Comparison of ENCODE assay signal across 22 mouse cellular contexts in genomic region chr7:141093950-141094349, GRCm38 (mm10). TPM values are rescaled to one million over a fixed set of nuclear protein-coding genes. Genes with fewer than 3 reads are reported as not detected.
DNase-seq lines count a peak whose midpoint lies in the region; ATAC-seq and TF ChIP-seq lines count a peak whose summit lies in the region.
"Had no signal": no experiment of that assay in that cellular context is flagged by ENCODE, and none has a peak within 500 bp of the region (broad histone marks: within the 10 kb centered on the region; RNA-seq: fewer than 3 reads in every experiment).

No protein-coding gene starts in this region.

- peak; percentile 70 for ATAC-seq in kidney, postnatal 0 days (replicated peaks; ENCODE audit: low FRiP score, low read depth)
- ATAC-seq in liver, postnatal 0 days: 0 out of 2 replicates have a peak, but pooled peaks have one; percentile 35
- ATAC-seq in intestine, embryonic 15.5 days: no peak
- no peak for ATAC-seq in activated CD4-positive, CD25-positive, alpha-beta regulatory T cell, adult 4 months
- ATAC-seq: forebrain, postnatal 0 days; intestine, embryonic 16.5 days had no signal

- peak overlapping the region; percentile 78 for H3K27ac ChIP-seq in kidney, postnatal 0 days
- H3K27ac ChIP-seq in liver, adult 2 months (replicated peaks; ENCODE audit: insufficient read depth, low read depth, low read length): peak overlapping the region; percentile 76
- H3K27ac ChIP-seq in liver, postnatal 0 days (ENCODE audit: low read depth): peak overlapping the region; percentile 84
- H3K27ac ChIP-seq in intestine, embryonic 15.5 days: no peak overlapping the region
- H3K27ac ChIP-seq: forebrain, embryonic 10.5 days; heart, embryonic 13.5 days; hindbrain, embryonic 13.5 days; limb, embryonic 13.5 days had no signal

- TF ChIP-seq EP300 in liver, postnatal 0 days (IDR thresholded peaks at IDR 0.05; ENCODE audit: low read depth): no peak

- H3K4me3 ChIP-seq in kidney, postnatal 0 days (replicated peaks; ENCODE audit: low read depth, low read length): no peak overlapping the region
- peak overlapping the region; percentile 3; the same call in 1 of the 2 replicates for H3K4me3 ChIP-seq in liver, adult 2 months (ENCODE audit: insufficient read depth, low read depth, low read length)
- H3K4me3 ChIP-seq in liver, postnatal 0 days (ENCODE audit: low read depth, low read length): no peak overlapping the region
- H3K4me3 ChIP-seq in intestine, embryonic 15.5 days (replicated peaks): no peak overlapping the region
- H3K4me3 ChIP-seq: forebrain, embryonic 10.5 days; heart, embryonic 13.5 days; hindbrain, embryonic 13.5 days; limb, embryonic 13.5 days had no signal

- no peak for TF ChIP-seq POLR2A in liver, adult 2 months (IDR thresholded peaks at IDR 0.05; ENCODE audit: extremely low read depth, insufficient read depth, low read length)

- H3K79me2 ChIP-seq in liver, adult 2 months (ENCODE audit: control insufficient read depth, insufficient read depth, low read length): no peaks in the 10 kb centered on the region

- peaks cover 16% of the 10 kb centered on the region for H3K4me1 ChIP-seq in kidney, postnatal 0 days (replicated peaks; ENCODE audit: insufficient read depth, low read length)
- H3K4me1 ChIP-seq in liver, adult 2 months (ENCODE audit: control insufficient read depth, insufficient read depth, low read length): peaks cover 16% of the 10 kb centered on the region
- H3K4me1 ChIP-seq in liver, postnatal 0 days (ENCODE audit: insufficient read depth): peaks cover 39% of the 10 kb centered on the region
- peaks cover 36% of the 10 kb centered on the region for H3K4me1 ChIP-seq in intestine, embryonic 15.5 days (replicated peaks)

- H3K36me3 ChIP-seq in kidney, postnatal 0 days (ENCODE audit: insufficient read depth, low read length): no peaks in the 10 kb centered on the region
- H3K36me3 ChIP-seq in liver, adult 2 months (ENCODE audit: control insufficient read depth, insufficient read depth, low read length): no peaks in the 10 kb centered on the region
- H3K36me3 ChIP-seq in liver, postnatal 0 days (replicated peaks; ENCODE audit: insufficient read depth, low read length): peaks cover 6% of the 10 kb centered on the region; the same call in 1 of the 2 replicates
- H3K36me3 ChIP-seq in intestine, embryonic 15.5 days: no peaks in the 10 kb centered on the region
- H3K36me3 ChIP-seq: forebrain, embryonic 10.5 days; heart, embryonic 13.5 days; hindbrain, embryonic 13.5 days; limb, embryonic 13.5 days had no signal

- DNase-seq in kidney, adult 18-20 months: peak; percentile 81
- peak; percentile 54 for DNase-seq in kidney, postnatal 0 days (ENCODE audit: low spot score)
- DNase-seq in liver, adult 2 months (ENCODE audit: extremely low read depth, low read depth, low spot score): peak; percentile 70
- no peak for DNase-seq in liver, postnatal 0 days
- no peak for DNase-seq in right cerebral cortex, postnatal 14 days
- DNase-seq: cerebellum, adult 18-20 months; cerebellum, postnatal 36 days; forebrain, postnatal 0 days; heart, adult 11 months; thymus, postnatal 14 days had no signal

- no peaks in the 10 kb centered on the region for H3K9me3 ChIP-seq in kidney, postnatal 0 days (replicated peaks; ENCODE audit: low read length)
- H3K9me3 ChIP-seq in liver, postnatal 0 days (ENCODE audit: low read length): no peaks in the 10 kb centered on the region
- H3K9me3 ChIP-seq in intestine, embryonic 15.5 days: no peaks in the 10 kb centered on the region
- H3K9me3 ChIP-seq: forebrain, embryonic 10.5 days; G1E; heart, embryonic 13.5 days; hindbrain, embryonic 13.5 days; limb, embryonic 13.5 days had no signal

- no peaks in the 10 kb centered on the region for H3K27me3 ChIP-seq in kidney, postnatal 0 days (ENCODE audit: insufficient read depth, low read length)
- no peaks in the 10 kb centered on the region for H3K27me3 ChIP-seq in liver, adult 2 months (ENCODE audit: control insufficient read depth, insufficient read depth, low read length)
- H3K27me3 ChIP-seq in liver, postnatal 0 days (ENCODE audit: insufficient read depth, low read length): peaks cover 5% of the 10 kb centered on the region; the same call in 1 of the 2 replicates
- 0 out of 2 replicates have a peak, but pooled peaks cover 3% of the 10 kb centered on the region for H3K27me3 ChIP-seq in intestine, embryonic 15.5 days (replicated peaks)

- H3K4me2 ChIP-seq in kidney, postnatal 0 days (ENCODE audit: low read length): no peak overlapping the region
- peak overlapping the region; percentile 58 for H3K4me2 ChIP-seq in liver, postnatal 0 days (ENCODE audit: low read depth, low read length)
- H3K4me2 ChIP-seq in intestine, embryonic 15.5 days (replicated peaks): no peak overlapping the region
- H3K4me2 ChIP-seq: heart, embryonic 13.5 days; hindbrain, embryonic 13.5 days; limb, embryonic 13.5 days; midbrain, embryonic 11.5 days had no signal

- no peak overlapping the region for H3K9ac ChIP-seq in kidney, postnatal 0 days (ENCODE audit: low read depth, low read length)
- H3K9ac ChIP-seq in liver, adult 2 months (ENCODE audit: low read depth, low read length): no peak overlapping the region
- 0 out of 2 replicates have a peak overlapping the region, but pooled peaks have one; percentile 34 for H3K9ac ChIP-seq in liver, postnatal 0 days (replicated peaks)
- no peak overlapping the region for H3K9ac ChIP-seq in intestine, embryonic 15.5 days
- H3K9ac ChIP-seq: forebrain, postnatal 0 days; heart, embryonic 13.5 days; hindbrain, embryonic 13.5 days; limb, embryonic 13.5 days had no signal

- 62% methylated on average over 6 of the region's 6 CpGs for WGBS in kidney, postnatal 0 days
- 33% methylated on average over 6 of the region's 6 CpGs for WGBS in liver, adult 2 months
- 61% methylated on average over 6 of the region's 6 CpGs for WGBS in liver, postnatal 0 days (ENCODE audit: insufficient replicate concordance)
- 66% methylated on average over 6 of the region's 6 CpGs for WGBS in intestine, embryonic 15.5 days

- no peak for TF ChIP-seq CTCF in kidney, postnatal 0 days (IDR thresholded peaks at IDR 0.05; ENCODE audit: low read depth)
- TF ChIP-seq CTCF in liver, adult 2 months (IDR thresholded peaks at IDR 0.05; ENCODE audit: low read depth, low read length): no peak
- TF ChIP-seq CTCF in liver, postnatal 0 days (IDR thresholded peaks at IDR 0.05; ENCODE audit: low read depth): no peak

RNA-seq across cellular contexts. Expression of gene Sigirr, which starts 6.4 kb away (rescaled TPM):
- 54.1 and 59.6 TPM in 2 replicates for polyA plus RNA-seq in kidney, postnatal 0 days (2015; fragmentation: Nextera tagmentation; extraction: Ambion mirVana)
- 21.8 and 28.5 TPM in 2 replicates for total RNA-seq in liver, adult 2 months (2014; rRNA removed)
- polyA plus RNA-seq in liver, adult 2 months (2012; rRNA removed): 42.4 and 42.5 TPM in 2 replicates
- 18.0 and 20.1 TPM in 2 replicates for polyA plus RNA-seq in liver, postnatal 0 days (2015; fragmentation: Nextera tagmentation; extraction: Ambion mirVana)
- polyA plus RNA-seq in intestine, embryonic 15.5 days (2015; fragmentation: Nextera tagmentation; extraction: Ambion mirVana): 17.8 and 20.5 TPM in 2 replicates
- 100 to 1,000 TPM; 163 to 179 TPM for polyA plus RNA-seq in activated CD4-positive, CD25-positive, alpha-beta regulatory T cell, adult 4 months (2017; shearing (Covaris generic))

RNA-seq across cellular contexts. Expression of gene Pkp3, which starts 15.9 kb away (rescaled TPM):
- polyA plus RNA-seq in kidney, postnatal 0 days (2015; fragmentation: Nextera tagmentation; extraction: Ambion mirVana): 11.1 and 13.4 TPM in 2 replicates
- total RNA-seq in liver, adult 2 months (2014; rRNA removed): 0.60 and 0.83 TPM in 2 replicates
- polyA plus RNA-seq in liver, adult 2 months (2012; rRNA removed): 1.9 and 2.0 TPM in 2 replicates
- polyA plus RNA-seq in liver, postnatal 0 days (2015; fragmentation: Nextera tagmentation; extraction: Ambion mirVana): 1.4 and 1.5 TPM in 2 replicates
- polyA plus RNA-seq in intestine, embryonic 15.5 days (2015; fragmentation: Nextera tagmentation; extraction: Ambion mirVana): 24.6 and 26.1 TPM in 2 replicates
- 100 to 1,000 TPM; 365 to 380 TPM for polyA plus RNA-seq in activated CD4-positive, CD25-positive, alpha-beta regulatory T cell, adult 4 months (2017; shearing (Covaris generic))
- total RNA-seq: forebrain, postnatal 0 days; G1E; gastrocnemius, adult 18-20 months; layer of hippocampus, postnatal 25 days had no signal
- polyA plus RNA-seq: forebrain, postnatal 0 days; G1E had no signal

RNA-seq across cellular contexts. Expression of gene Ano9, which starts 23.7 kb away (rescaled TPM):
- polyA plus RNA-seq in kidney, postnatal 0 days (2015; fragmentation: Nextera tagmentation; extraction: Ambion mirVana): 6.9 and 8.1 TPM in 2 replicates
- not detected in 2 replicates for total RNA-seq in liver, adult 2 months (2014; rRNA removed)
- 0.09 and 0.13 TPM in 2 replicates for polyA plus RNA-seq in liver, adult 2 months (2012; rRNA removed)
- 1.4 and 1.8 TPM in 2 replicates for polyA plus RNA-seq in liver, postnatal 0 days (2015; fragmentation: Nextera tagmentation; extraction: Ambion mirVana)
- polyA plus RNA-seq in intestine, embryonic 15.5 days (2015; fragmentation: Nextera tagmentation; extraction: Ambion mirVana): 29.5 and 35.3 TPM in 2 replicates
- polyA plus RNA-seq in activated CD4-positive, CD25-positive, alpha-beta regulatory T cell, adult 4 months (2017; shearing (Covaris generic)): not detected
- total RNA-seq: gastrocnemius, adult 18-20 months; layer of hippocampus, postnatal 25 days; left cerebral cortex, postnatal 14 days had no signal
- polyA plus RNA-seq: G1E had no signal

RNA-seq across cellular contexts. Expression of gene Ptdss2, which starts 28.2 kb away (rescaled TPM):
- 75.3 and 85.1 TPM in 2 replicates for polyA plus RNA-seq in kidney, postnatal 0 days (2015; fragmentation: Nextera tagmentation; extraction: Ambion mirVana)
- total RNA-seq in liver, adult 2 months (2014; rRNA removed): 5.2 and 5.4 TPM in 2 replicates
- 10.7 and 13.5 TPM in 2 replicates for polyA plus RNA-seq in liver, adult 2 months (2012; rRNA removed)
- polyA plus RNA-seq in liver, postnatal 0 days (2015; fragmentation: Nextera tagmentation; extraction: Ambion mirVana): 57.9 and 71.0 TPM in 2 replicates
- polyA plus RNA-seq in intestine, embryonic 15.5 days (2015; fragmentation: Nextera tagmentation; extraction: Ambion mirVana): 58.0 and 59.7 TPM in 2 replicates
- 1 to 10 TPM; 5.2 to 5.3 TPM for polyA plus RNA-seq in activated CD4-positive, CD25-positive, alpha-beta regulatory T cell, adult 4 months (2017; shearing (Covaris generic))

RNA-seq across cellular contexts. Expression of gene B4galnt4, which starts 33.0 kb away (rescaled TPM):
- polyA plus RNA-seq in kidney, postnatal 0 days (2015; fragmentation: Nextera tagmentation; extraction: Ambion mirVana): 6.4 and 7.4 TPM in 2 replicates
- 0.09 TPM in 1 of 2 replicates, not detected in the other for total RNA-seq in liver, adult 2 months (2014; rRNA removed)
- 0.04 and 0.10 TPM in 2 replicates for polyA plus RNA-seq in liver, adult 2 months (2012; rRNA removed)
- polyA plus RNA-seq in liver, postnatal 0 days (2015; fragmentation: Nextera tagmentation; extraction: Ambion mirVana): 0.15 and 0.34 TPM in 2 replicates
- 7.9 and 10.7 TPM in 2 replicates for polyA plus RNA-seq in intestine, embryonic 15.5 days (2015; fragmentation: Nextera tagmentation; extraction: Ambion mirVana)
- 10 to 100 TPM in 1 of 2 experiments, 1 to 10 TPM in 1; 6.4 to 11.9 TPM for polyA plus RNA-seq in activated CD4-positive, CD25-positive, alpha-beta regulatory T cell, adult 4 months (2017; shearing (Covaris generic))
- total RNA-seq: G1E; gastrocnemius, adult 18-20 months had no signal
- polyA plus RNA-seq: G1E had no signal

Comparison
In these comparisons a context has a peak if more than half of its experiments do, and no peak if none do; other contexts are left out.
1. DNase-seq: peak in kidney, adult 18-20 months (single experiment), kidney, postnatal 0 days (single experiment) and liver, adult 2 months (single experiment); none in liver, postnatal 0 days (single experiment) and right cerebral cortex, postnatal 14 days (single experiment).
2. ATAC-seq: peak in kidney, postnatal 0 days (single experiment) and liver, postnatal 0 days (single experiment); none in intestine, embryonic 15.5 days (single experiment) and activated CD4-positive, CD25-positive, alpha-beta regulatory T cell, adult 4 months (single experiment).
3. RNA of gene Pkp3, which starts 15.9 kb away (polyA plus RNA-seq): 365 to 380 TPM in activated CD4-positive, CD25-positive, alpha-beta regulatory T cell, adult 4 months; 24.6 to 26.1 TPM in intestine, embryonic 15.5 days, 11.1 to 13.4 TPM in kidney, postnatal 0 days, 1.9 to 2.0 TPM in liver, adult 2 months and 1.4 to 1.5 TPM in liver, postnatal 0 days; every median in the first group is over 10 times any median in the second.